Mouse (Mus musculus): ENCODE data around the gene Mamdc4. TPM values are rescaled to one million over a fixed set of nuclear protein-coding genes. Genes with fewer than 3 reads are reported as not detected.

The Mamdc4 gene
- polyA plus RNA-seq, 1 experiment = 1.3 TPM

DNA sequence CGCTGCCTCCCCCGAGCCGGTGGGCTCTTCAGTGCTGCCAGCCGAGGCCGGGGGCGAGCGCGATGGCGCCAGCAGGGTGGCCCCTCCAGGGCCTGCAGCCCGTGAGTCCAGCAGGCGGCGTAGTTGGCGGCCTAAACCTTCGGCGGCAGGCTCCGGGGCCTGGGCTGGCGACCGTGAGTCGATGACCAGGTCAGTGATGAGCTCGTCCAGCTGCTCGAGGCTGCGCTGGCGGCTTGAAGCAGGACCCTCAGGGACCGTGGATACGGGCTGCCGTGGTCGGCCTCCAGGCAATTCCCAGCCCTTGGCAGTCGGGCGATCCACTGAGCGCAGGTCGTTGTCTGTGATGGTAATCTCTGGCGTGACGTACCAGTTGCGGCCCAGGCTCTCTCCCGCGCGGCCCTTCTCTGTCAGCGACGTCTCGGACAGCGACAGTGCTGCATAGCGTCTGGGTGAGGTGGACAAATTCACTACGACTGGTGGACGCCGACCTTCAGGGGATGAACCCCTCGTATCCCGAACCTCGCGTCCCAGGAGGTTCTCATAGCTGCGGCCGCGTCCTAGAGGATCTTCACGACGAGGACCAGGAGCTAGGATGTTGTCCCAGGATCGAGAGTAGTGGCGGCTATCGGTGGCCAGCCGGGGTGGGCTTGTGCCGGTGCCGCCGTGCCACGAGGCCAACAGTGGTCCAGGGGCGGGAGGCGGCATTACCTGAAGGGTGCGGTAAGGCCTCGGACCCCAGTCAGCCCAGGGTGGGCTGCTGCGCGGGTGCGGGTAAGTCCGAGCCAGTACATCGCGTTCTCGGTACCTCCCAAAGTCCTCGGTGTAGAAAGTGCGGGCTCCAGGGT is 3.5 kb upstream of the Mamdc4 start:
- TF ChIP-seq CTCF (IDR thresholded peaks at IDR 0.05; ENCODE audit: low read depth, low read length) (peak; percentile 35; the same call in 1 of the 2 replicates), POLR2A (IDR thresholded peaks at IDR 0.05; ENCODE audit: borderline replicate concordance, low read depth, low read length) (no peak)
- H3K4me1 ChIP-seq (ENCODE audit: control insufficient read depth, insufficient read depth, low read length) = peaks cover 34% of the 10 kb centered on the region
- no peak overlapping the region for H3K27ac ChIP-seq (ENCODE audit: insufficient read depth, low read depth, low read length)
- H3K4me3 ChIP-seq (ENCODE audit: insufficient read depth, low read length) = no peak overlapping the region; the same call in 1 of the 2 replicates

DNA sequence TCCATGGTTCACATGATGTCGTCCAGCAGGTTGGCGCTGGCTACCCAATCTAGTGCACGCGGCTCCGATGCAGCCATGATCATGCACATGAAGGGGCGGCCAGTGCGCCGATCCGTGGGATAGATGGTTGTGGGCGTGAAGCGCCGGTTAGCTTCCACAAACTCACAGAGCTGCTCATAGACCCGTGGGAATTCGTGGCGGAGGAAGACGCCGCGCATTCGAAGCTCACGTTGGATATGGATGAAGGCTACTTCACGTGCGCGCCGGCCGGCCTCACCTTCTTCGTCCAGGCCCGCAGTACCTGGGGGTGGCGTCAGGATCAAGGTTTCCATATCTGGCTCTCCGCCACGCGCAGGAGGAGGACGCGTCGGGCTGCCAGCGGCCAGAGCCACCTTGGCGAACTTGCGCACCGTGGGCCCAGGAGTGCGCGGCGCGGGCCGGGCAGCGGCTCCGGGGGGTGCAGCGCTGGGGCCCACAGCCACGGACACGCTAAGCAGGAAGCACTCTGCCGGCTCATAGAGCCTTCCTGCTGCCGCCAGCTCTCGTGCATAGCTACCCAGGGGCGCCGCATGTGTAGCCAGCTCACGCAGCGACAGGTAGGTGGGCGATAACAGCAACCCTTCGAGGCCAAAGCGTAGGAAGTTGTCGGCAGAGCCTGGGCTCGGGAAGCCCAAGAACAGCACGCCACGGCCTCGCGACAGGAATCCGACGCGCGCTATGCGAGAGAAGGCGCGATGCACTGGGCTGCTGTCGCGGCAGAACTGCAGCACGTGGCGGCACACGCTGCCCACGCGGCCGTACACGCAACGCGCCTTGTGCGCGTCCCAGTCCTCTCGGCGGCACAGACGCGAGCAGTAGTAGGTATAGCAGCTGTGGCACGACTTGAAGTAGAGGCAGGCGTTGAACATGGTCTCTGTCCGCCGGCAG is 2.6 kb upstream of the Mamdc4 start:
- peaks cover 25% of the 10 kb centered on the region for H3K4me1 ChIP-seq (ENCODE audit: control insufficient read depth, insufficient read depth, low read length)
- TF ChIP-seq POLR2A (IDR thresholded peaks at IDR 0.05; ENCODE audit: borderline replicate concordance, low read depth, low read length) (no peak), CTCF (IDR thresholded peaks at IDR 0.05; ENCODE audit: low read depth, low read length) (no peak)
- H3K27ac ChIP-seq (ENCODE audit: insufficient read depth, low read depth, low read length) = no peak overlapping the region
- no peak overlapping the region for H3K4me3 ChIP-seq (ENCODE audit: insufficient read depth, low read length)

DNA sequence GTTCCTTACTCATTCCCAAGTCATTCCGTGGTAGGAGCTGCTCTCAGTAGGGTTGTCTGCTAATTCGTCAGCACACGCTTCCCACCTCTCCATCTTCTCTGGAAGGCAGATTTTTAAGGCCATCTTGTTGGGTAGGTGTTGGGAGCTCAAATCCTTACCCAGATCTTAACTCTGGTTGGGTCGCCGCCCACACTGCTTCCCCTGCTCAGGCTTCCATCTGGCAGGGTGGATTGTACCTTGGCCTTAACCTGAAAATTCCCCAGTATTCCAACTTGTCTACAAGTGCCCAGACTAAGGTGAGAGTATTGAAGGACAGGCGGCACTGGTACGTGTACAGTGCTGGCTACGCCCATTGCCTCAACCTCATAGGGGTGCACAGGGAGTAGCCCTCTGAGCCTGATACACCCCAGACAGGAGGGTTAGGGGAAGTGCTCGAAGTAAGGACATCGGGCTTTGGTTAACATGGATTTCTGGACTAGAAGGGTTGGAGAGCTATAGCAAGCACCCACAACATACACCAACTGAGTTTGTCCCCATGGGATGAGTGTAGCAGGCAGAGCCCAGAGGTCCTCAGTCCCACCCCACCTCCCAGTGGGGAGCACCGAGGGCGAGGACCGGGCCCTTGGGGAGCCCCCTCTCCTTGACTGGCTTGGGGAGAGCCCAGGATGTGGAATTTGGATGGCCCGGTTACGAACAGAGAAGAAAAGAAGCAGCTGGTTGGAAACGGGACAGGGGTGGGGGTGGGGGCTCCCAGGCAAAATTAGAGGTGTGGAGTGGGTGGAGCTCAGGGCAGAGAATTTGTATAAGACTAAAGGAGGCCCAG is 1.6 kb upstream of the Mamdc4 start:
- Histone ChIP-seq H3K4me1 (ENCODE audit: control insufficient read depth, insufficient read depth, low read length) (peaks cover 20% of the 10 kb centered on the region), H3K27ac (ENCODE audit: insufficient read depth, low read depth, low read length) (no peak overlapping the region), H3K4me3 (ENCODE audit: insufficient read depth, low read length) (no peak overlapping the region)
- TF ChIP-seq CTCF (IDR thresholded peaks at IDR 0.05; ENCODE audit: low read depth, low read length) (no peak), POLR2A (IDR thresholded peaks at IDR 0.05; ENCODE audit: borderline replicate concordance, low read depth, low read length) (no peak)

DNA sequence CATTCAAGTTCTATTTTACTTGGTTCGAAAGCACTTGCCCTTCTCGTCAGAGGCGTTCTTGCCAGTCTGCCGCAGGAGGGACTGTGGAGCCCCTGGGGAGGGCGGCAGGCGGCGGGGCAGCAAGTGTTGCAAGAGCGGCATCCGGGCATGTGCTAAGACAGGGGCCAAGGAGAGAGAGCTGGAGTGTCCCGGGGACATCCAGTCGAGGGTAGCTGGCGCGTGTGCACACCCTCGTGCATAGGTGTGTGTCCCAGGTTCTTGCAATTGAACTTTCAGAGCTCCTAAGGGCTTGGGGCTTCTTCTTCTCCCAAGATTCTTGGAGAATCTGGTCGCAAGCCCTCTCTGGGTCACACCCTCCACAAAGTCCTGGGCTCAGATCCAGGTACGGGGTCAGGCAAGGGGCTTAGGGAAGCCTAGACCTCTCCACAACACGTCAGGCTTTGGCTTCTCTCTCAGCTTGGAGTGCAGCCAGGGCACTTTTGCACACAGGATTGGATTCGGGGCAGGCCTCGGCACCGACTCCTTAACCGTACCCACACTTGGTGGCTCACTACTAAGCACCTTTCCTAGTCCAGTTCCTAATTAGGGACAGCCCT is 885 bp upstream of the Mamdc4 start:
- TF ChIP-seq CTCF (IDR thresholded peaks at IDR 0.05; ENCODE audit: low read depth, low read length) (no peak), POLR2A (IDR thresholded peaks at IDR 0.05; ENCODE audit: borderline replicate concordance, low read depth, low read length) (no peak)
- Histone ChIP-seq H3K4me1 (ENCODE audit: control insufficient read depth, insufficient read depth, low read length) (peaks cover 15% of the 10 kb centered on the region), H3K4me3 (ENCODE audit: insufficient read depth, low read length) (peak overlapping the region; percentile 62), H3K27ac (ENCODE audit: insufficient read depth, low read depth, low read length) (0 out of 2 replicates have a peak overlapping the region, but pooled peaks have one; percentile 9)

DNA sequence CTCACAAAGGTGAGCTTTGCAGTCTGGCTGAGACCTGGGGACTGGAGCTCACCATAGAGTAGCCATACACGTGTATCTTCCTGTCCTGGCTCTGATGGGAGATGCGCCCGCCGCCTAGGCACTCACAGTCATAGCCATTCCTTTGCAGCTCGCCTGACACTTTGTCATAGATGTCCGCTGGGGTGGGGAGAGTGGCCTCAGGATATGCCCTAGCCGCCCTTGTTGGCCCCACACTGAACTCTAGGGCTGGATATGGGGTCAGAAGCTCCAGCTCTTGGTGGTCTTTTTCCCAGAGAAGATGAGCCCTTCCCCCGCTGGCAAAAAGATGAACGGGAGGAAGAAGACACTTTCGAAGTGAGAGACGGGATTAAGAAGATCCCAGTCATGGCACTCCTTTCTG is 509 bp downstream of the Mamdc4 start:
- Histone ChIP-seq H3K27ac (ENCODE audit: insufficient read depth, low read depth, low read length) (no peak overlapping the region), H3K4me3 (ENCODE audit: insufficient read depth, low read length) (peak overlapping the region; percentile 62), H3K4me1 (ENCODE audit: control insufficient read depth, insufficient read depth, low read length) (peaks cover 13% of the 10 kb centered on the region)
- TF ChIP-seq POLR2A (IDR thresholded peaks at IDR 0.05; ENCODE audit: borderline replicate concordance, low read depth, low read length) = no peak
- TF ChIP-seq CTCF (IDR thresholded peaks at IDR 0.05; ENCODE audit: low read depth, low read length) = no peak

DNA sequence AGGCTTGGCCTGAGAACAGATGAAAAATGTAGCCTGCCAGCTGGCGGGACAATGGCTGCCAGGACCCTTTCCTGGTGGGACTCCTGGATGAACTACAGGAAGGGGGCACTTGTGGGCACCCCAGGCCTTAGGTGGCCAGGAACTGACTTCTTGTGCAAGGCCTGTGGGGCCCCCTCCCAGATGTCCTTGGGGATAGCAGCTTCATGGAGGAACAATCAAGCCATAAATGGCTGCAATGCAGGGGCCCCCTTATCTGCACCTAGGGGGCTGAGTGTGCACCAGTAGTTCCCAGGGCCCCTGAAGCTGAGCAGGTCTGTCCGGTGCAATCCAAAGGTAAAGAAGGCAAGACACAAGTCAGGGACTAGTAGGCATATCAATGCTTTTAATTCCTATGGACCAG is 1.6 kb downstream of the Mamdc4 start:
- peaks cover 13% of the 10 kb centered on the region for H3K4me1 ChIP-seq (ENCODE audit: control insufficient read depth, insufficient read depth, low read length)
- no peak for TF ChIP-seq CTCF (IDR thresholded peaks at IDR 0.05; ENCODE audit: low read depth, low read length)
- no peak for TF ChIP-seq POLR2A (IDR thresholded peaks at IDR 0.05; ENCODE audit: borderline replicate concordance, low read depth, low read length)
- H3K4me3 ChIP-seq (ENCODE audit: insufficient read depth, low read length) = no peak overlapping the region
- H3K27ac ChIP-seq (ENCODE audit: insufficient read depth, low read depth, low read length) = no peak overlapping the region

DNA sequence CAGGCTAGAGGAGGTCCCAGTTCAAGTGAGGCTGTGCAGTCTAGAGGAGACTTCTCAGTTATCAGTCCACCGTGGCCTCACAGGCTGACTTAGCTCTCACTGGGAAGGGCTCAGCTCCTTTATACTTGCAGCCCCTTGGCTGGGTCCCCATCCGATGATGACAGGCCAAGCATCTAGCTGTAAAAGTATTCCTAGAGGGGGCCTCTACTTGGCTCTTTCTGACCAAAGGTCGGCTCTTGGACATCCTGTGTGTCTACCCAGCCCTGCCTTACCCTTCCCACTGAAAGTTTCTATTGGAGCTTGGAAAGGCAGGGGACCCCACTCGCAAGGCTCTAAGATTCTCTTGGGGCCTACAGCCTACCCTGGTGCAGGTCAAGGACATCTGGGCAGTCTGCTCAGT is 3.4 kb downstream of the Mamdc4 start:
- H3K27ac ChIP-seq (ENCODE audit: insufficient read depth, low read depth, low read length) = no peak overlapping the region
- no peak overlapping the region for H3K4me3 ChIP-seq (ENCODE audit: insufficient read depth, low read length)
- H3K4me1 ChIP-seq (ENCODE audit: control insufficient read depth, insufficient read depth, low read length) = peaks cover 13% of the 10 kb centered on the region
- TF ChIP-seq POLR2A (IDR thresholded peaks at IDR 0.05; ENCODE audit: borderline replicate concordance, low read depth, low read length) = no peak
- no peak for TF ChIP-seq CTCF (IDR thresholded peaks at IDR 0.05; ENCODE audit: low read depth, low read length)

DNA sequence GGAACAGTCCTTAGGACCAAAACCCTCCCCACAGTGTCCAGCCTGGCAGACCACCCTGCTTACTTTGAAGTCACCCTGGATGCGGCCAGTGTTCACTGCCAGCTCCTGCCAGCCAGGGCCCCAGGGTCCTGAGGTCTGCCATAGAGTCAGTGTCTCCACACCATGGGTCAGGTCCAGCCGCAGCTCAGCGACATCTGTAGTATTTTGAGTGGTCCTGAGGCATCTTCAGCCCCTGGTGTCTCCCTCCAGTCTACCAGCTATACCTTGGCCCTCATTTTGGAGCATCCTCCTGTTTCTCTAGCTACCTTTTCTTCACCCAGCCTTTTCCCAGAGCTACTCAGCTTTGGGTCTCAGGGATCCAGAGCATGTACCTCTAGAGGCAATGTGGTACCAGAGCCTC is 5.3 kb downstream of the Mamdc4 start:
- no peak overlapping the region for H3K27ac ChIP-seq (ENCODE audit: insufficient read depth, low read depth, low read length)
- no peak overlapping the region for H3K4me3 ChIP-seq (ENCODE audit: insufficient read depth, low read length)
- no peak for TF ChIP-seq CTCF (IDR thresholded peaks at IDR 0.05; ENCODE audit: low read depth, low read length)
- no peak for TF ChIP-seq POLR2A (IDR thresholded peaks at IDR 0.05; ENCODE audit: borderline replicate concordance, low read depth, low read length)
- H3K4me1 ChIP-seq (ENCODE audit: control insufficient read depth, insufficient read depth, low read length) = peaks cover 6% of the 10 kb centered on the region; the same call in 1 of the 2 replicates

Data from bone marrow macrophage, adult 2 months (primary cell).